Mouse (Mus musculus) megakaryocyte, embryonic 14.5 days (primary cell): ENCODE measurements around the gene Ift81.

ENCODE experiments used
- FLI1 ChIP-seq: IDR thresholded peaks from 2 replicates; pipeline ENCODE4 v1.6.1; 2012; ENCODE audit warnings: low read length, inconsistent platforms, mixed read lengths
- GATA1 ChIP-seq: IDR thresholded peaks from 3 replicates; pipeline ENCODE4 v1.6.1; 2012; ENCODE audit warnings: mixed read lengths, low read length, inconsistent platforms, borderline replicate concordance

- TF ChIP-seq FLI1, result no peak
- no peak for TF ChIP-seq GATA1
Observed at GRCm38 (mm10) chr5:122547810-122548209, 66.5 kb downstream of the Ift81 start.
